Mouse (Mus musculus): Measurements from ENCODE around the gene Stra6l.

Gene Stra6l

DNA sequence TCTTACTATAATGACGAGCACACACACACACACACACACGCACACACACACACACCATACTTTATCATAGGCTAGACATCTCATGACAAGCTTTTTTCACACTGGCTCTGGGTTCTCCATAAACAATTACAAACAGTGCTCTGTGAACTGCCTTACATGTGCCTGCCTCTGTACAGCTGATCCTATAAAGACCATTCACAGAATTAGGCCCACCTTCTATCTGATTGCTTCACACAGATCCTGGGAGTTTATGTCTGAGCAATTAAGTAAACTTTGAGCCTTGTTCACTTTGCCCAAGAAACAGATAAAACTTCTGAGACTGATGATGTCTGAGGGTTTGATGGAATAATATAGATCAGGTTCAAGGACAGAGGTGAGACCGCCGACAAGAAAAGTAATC, 63.4 kb downstream of the Stra6l start:
- no peak for DNase-seq (ENCODE audit: extremely low read depth, low read depth, low spot score)

- no peak for DNase-seq (ENCODE audit: extremely low read depth, low read depth, low spot score)
These were observed 68.6 kb downstream of the Stra6l start for GRCm38 (mm10) chr4:45917091-45917490.

DNA sequence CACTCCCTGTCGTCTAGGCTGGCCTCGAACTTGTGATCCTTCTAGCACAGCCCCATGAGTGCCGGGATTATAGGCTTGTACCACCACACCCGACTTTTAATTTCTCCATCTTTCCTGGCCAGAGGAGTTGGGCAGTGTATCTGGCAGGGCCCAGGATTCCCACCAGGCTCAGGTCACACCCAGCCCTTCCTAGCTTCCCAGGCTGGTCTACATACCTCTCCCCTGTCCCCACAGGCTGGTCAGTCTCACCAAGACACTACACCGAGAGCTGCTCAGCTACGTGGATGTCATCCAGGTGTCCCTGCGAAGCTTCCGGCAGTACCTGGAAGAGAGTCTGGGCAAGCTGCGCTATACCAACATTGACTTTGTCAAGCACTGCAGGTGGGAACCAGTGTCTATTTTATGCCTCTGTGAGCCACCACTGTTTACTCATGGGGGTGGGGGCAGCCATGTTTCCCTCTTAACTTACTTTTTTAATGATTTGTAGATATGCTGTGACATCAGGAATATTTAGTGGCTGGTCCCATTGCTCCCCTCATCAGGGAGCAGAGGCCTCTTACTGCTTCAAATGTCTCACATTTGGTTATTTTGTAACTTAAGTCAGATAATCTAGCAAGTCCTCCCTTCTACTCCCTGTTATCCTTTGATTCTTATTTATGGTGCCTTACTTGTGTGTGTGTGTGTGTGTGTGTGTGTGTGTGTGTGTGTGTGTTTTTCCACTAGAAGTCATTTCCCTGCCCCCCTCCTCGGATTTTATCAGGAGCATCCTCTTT, 73.4 kb downstream of the Stra6l start:
- DNase-seq (ENCODE audit: extremely low read depth, low read depth, low spot score) = no peak

GRCm38 (mm10) chr4:45924011-45924410, 75.5 kb downstream of the Stra6l start:
- DNase-seq (ENCODE audit: extremely low read depth, low read depth, low spot score) = no peak

GRCm38 (mm10) chr4:45928561-45928960, 80.1 kb downstream of the Stra6l start:
- no peak for DNase-seq (ENCODE audit: extremely low read depth, low read depth, low spot score)

All from fat pad, adult 2 months (tissue).